In the genomic region with DNA sequence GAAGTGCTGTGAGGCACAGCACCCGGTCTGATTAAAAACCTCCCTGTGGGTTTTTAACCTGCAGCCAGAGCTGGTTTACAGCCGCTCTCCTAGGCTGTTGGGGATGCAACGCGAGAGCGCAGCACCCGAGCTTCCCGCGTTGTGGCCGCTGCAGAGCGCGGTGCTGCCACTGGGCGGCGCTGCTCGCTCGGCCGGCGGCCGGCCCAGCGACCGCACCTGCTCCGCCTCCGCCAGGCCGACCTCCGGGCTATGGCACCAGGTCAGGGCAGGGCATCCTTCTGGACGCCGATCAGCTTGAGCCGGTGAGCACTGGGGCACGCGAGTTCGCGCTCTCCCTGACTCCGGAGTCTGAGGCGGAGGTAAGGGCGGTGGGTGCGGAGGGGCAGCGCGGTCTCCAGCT, we compare ENCODE assay signal across 8 mouse cellular contexts. TPM values are rescaled to one million over a fixed set of nuclear protein-coding genes. Genes with fewer than 3 reads are reported as not detected.
DNase-seq lines count a peak whose midpoint lies in the region; ATAC-seq and TF ChIP-seq lines count a peak whose summit lies in the region.
"Had no signal": no experiment of that assay in that cellular context is flagged by ENCODE, and none has a peak within 500 bp of the region (broad histone marks: within the 10 kb centered on the region; RNA-seq: fewer than 3 reads in every experiment).

No protein-coding gene starts in this region.

- ATAC-seq in erythroid progenitor cell, adult 5-6 weeks (replicated peaks; ENCODE audit: low FRiP score, poor library complexity, severe bottlenecking): 0 out of 2 replicates have a peak, but pooled peaks have one; percentile 61
- no peak for ATAC-seq in hindbrain, embryonic 14.5 days (ENCODE audit: low FRiP score)
- peak; percentile 57 for ATAC-seq in megakaryocyte-erythroid progenitor cell, adult 5-6 weeks (replicated peaks; ENCODE audit: low FRiP score, low TSS enrichment, poor library complexity, severe bottlenecking)

- H3K36me3 ChIP-seq in MEL (ENCODE audit: control insufficient read depth in 1 of 2, insufficient read depth in 2 of 2, low read length in 2 of 2): peaks cover 0 to 5% of the 10 kb centered on the region in 2 experiments; a peak in 2 of 4 replicates
- no peaks in the 10 kb centered on the region for H3K36me3 ChIP-seq in hindbrain, embryonic 14.5 days (replicated peaks; ENCODE audit: control insufficient read depth, insufficient read depth)

- no peaks in the 10 kb centered on the region for H3K79me2 ChIP-seq in MEL (ENCODE audit: control insufficient read depth, insufficient read depth, low read length, poor library complexity)

- TF ChIP-seq EP300 in MEL (IDR thresholded peaks at IDR 0.05; ENCODE audit: low read depth in 1 of 2, low read length in 2 of 2): no peak

- H3K27ac ChIP-seq in MEL (ENCODE audit: control insufficient read depth, low read depth, low read length): no peak overlapping the region
- H3K27ac ChIP-seq in brown adipose tissue, adult 24 weeks (replicated peaks; ENCODE audit: low read depth, low read length): no peak overlapping the region
- no peak overlapping the region for H3K27ac ChIP-seq in hindbrain, embryonic 14.5 days
- H3K27ac ChIP-seq: macrophage had no signal

- intact Hi-C loops in left cerebral cortex, postnatal 36 days (cut with DNase I): loop anchor here (2.0 to 10.0 kb wide), 2 partner anchors 88 to 328 kb away; no protein-coding TSS in a partner anchor

- under 1% methylated on average over 37 of the region's 37 CpGs for WGBS in hindbrain, embryonic 14.5 days

- peak; percentile 79 for TF ChIP-seq RAD21 in MEL (IDR thresholded peaks at IDR 0.05; ENCODE audit: low read depth, low read length)

- H3K4me2 ChIP-seq in hindbrain, embryonic 14.5 days (replicated peaks): peak overlapping the region; percentile 54

- H3K9me3 ChIP-seq in MEL (replicated peaks; ENCODE audit: insufficient read depth, low read length): no peaks in the 10 kb centered on the region
- H3K9me3 ChIP-seq in hindbrain, embryonic 14.5 days (ENCODE audit: control insufficient read depth, low read length): no peaks in the 10 kb centered on the region

- TF ChIP-seq CTCF in MEL (IDR thresholded peaks at IDR 0.05 in 2 of 3, conservative IDR thresholded peaks at IDR 0.05 in 1 of 3; ENCODE audit: control insufficient read depth in 1 of 3, insufficient read depth in 1 of 3, low read depth in 2 of 3, low read length in 3 of 3, poor library complexity in 1 of 3, severe bottlenecking in 1 of 3): peak; percentile 83 to 91 (median 85)

- H3K27me3 ChIP-seq in MEL (ENCODE audit: control insufficient read depth in 1 of 2, insufficient read depth in 2 of 2, low read length in 2 of 2): no peaks in the 10 kb centered on the region
- no peaks in the 10 kb centered on the region for H3K27me3 ChIP-seq in hindbrain, embryonic 14.5 days (ENCODE audit: control insufficient read depth, insufficient read depth, low read length)

- peak overlapping the region; percentile 13 to 34; a peak in 1 of 4 replicates for H3K4me3 ChIP-seq in MEL (ENCODE audit: control insufficient read depth in 1 of 2, insufficient read depth in 1 of 2, low read depth in 2 of 2, low read length in 2 of 2)
- 0 out of 2 replicates have a peak overlapping the region, but pooled peaks have one; percentile 26 for H3K4me3 ChIP-seq in brown adipose tissue, adult 24 weeks (ENCODE audit: insufficient read depth, low read depth, low read length)
- H3K4me3 ChIP-seq in hindbrain, embryonic 14.5 days (replicated peaks; ENCODE audit: low read length): peak overlapping the region; percentile 27

- H3K9ac ChIP-seq in MEL (ENCODE audit: control insufficient read depth, low read depth, low read length, poor library complexity, severe bottlenecking): peak overlapping the region; percentile 44; the same call in 1 of the 2 replicates
- peak overlapping the region; percentile 24; the same call in 1 of the 2 replicates for H3K9ac ChIP-seq in hindbrain, embryonic 14.5 days

- peak; percentile 67 for DNase-seq in MEL (ENCODE audit: low read depth, low spot score)
- DNase-seq in hindbrain, embryonic 14.5 days (ENCODE audit: low spot score): peak; percentile 76
- DNase-seq in left cerebral cortex, postnatal 36 days (ENCODE audit: low spot score in 2 of 2): peak; percentile 70 to 77
- DNase-seq in spleen, adult 18-20 months: peak; percentile 37 to 62

- peaks cover 0 to 8% of the 10 kb centered on the region in 2 experiments; a peak in 3 of 4 replicates for H3K4me1 ChIP-seq in MEL (ENCODE audit: control insufficient read depth in 1 of 2, insufficient read depth in 2 of 2, low read length in 2 of 2)
- no peaks in the 10 kb centered on the region for H3K4me1 ChIP-seq in brown adipose tissue, adult 24 weeks (ENCODE audit: control insufficient read depth, insufficient read depth, insufficient read length, low read length)
- 0 out of 2 replicates have a peak, but pooled peaks cover 15% of the 10 kb centered on the region for H3K4me1 ChIP-seq in hindbrain, embryonic 14.5 days (replicated peaks; ENCODE audit: control insufficient read depth, insufficient read depth, low read length)

- no peak for TF ChIP-seq POLR2A in MEL (IDR thresholded peaks at IDR 0.05; ENCODE audit: control insufficient read depth in 1 of 2, insufficient read depth in 1 of 2, low read depth in 1 of 2, low read length in 2 of 2, poor library complexity in 1 of 2)

TF ChIP-seq in MEL, 35 proteins besides CTCF, POLR2A, EP300 and RAD21:
- TF ChIP-seq SMC3 (IDR thresholded peaks at IDR 0.05; ENCODE audit: low read depth, low read length) (peak; percentile 69), TAL1 (IDR thresholded peaks at IDR 0.05; ENCODE audit: low read length) (no peak), BHLHE40 (IDR thresholded peaks at IDR 0.05; ENCODE audit: borderline replicate concordance, low read depth, low read length) (no peak), ZC3H11A (IDR thresholded peaks at IDR 0.05; ENCODE audit: low read depth, low read length) (peak; percentile 55), HCFC1 (IDR thresholded peaks at IDR 0.05; ENCODE audit: low read depth, low read length) (no peak), ZNF384 (IDR thresholded peaks at IDR 0.05; ENCODE audit: low read depth, low read length) (no peak), ZKSCAN1 (IDR thresholded peaks at IDR 0.05; ENCODE audit: low read depth, low read length) (no peak), ETS1 (IDR thresholded peaks at IDR 0.05; ENCODE audit: low read depth, low read length) (no peak), E2F4 (IDR thresholded peaks at IDR 0.05; ENCODE audit: borderline replicate concordance, low read depth, low read length) (no peak; the same call in 1 of the 2 replicates), MAFK (IDR thresholded peaks at IDR 0.05; ENCODE audit: borderline replicate concordance, low read depth, low read length) (no peak)

RNA-seq across cellular contexts. Expression of gene Pard6b, which starts 36.3 kb away (rescaled TPM):
- total RNA-seq in MEL (2012; rRNA removed): 3.8 and 3.9 TPM in 2 replicates
- 1 to 10 TPM in 1 of 2 experiments, not detected in 1; 7.6 TPM for polyA plus RNA-seq in MEL (2012; ENCODE audit: insufficient read depth in 1 of 2, insufficient read length in 2 of 2, low read depth in 1 of 2, low replicate concordance in 2 of 2, missing spikeins in 1 of 2)
- not detected in 2 replicates for polyA plus RNA-seq in brown adipose tissue, adult 24 weeks (2012; ENCODE audit: insufficient read depth, insufficient read length, missing spikeins)
- total RNA-seq in erythroid progenitor cell, adult 5-6 weeks (2015; ENCODE audit: low replicate concordance): not detected in 2 replicates
- total RNA-seq in erythroid progenitor cell, adult 5-6 weeks (2017; ENCODE audit: low replicate concordance): 0.13 TPM in 1 of 2 replicates, not detected in the other
- 9.5 and 10.0 TPM in 2 replicates for polyA plus RNA-seq in hindbrain, embryonic 14.5 days (2014; fragmentation: Nextera tagmentation; extraction: Ambion mirVana)
- 1 to 10 TPM; 4.4 to 5.8 TPM for total RNA-seq in left cerebral cortex, postnatal 36 days (2021)
- 0.48 and 1.1 TPM in 2 replicates for total RNA-seq in megakaryocyte-erythroid progenitor cell, adult 5-6 weeks (2014; fragmentation: Nextera tagmentation)
- total RNA-seq in megakaryocyte-erythroid progenitor cell, adult 5-6 weeks (2017): 1.6 and 3.8 TPM in 2 replicates
- polyA plus RNA-seq: macrophage had no signal
